Mouse (Mus musculus): ENCODE results near the gene Gfm1. TPM values are rescaled to one million over a fixed set of nuclear protein-coding genes. Genes with fewer than 3 reads are reported as not detected.

The Gfm1 gene
- 34.0 and 35.0 TPM in 2 replicates for polyA plus RNA-seq (2015; fragmentation: Nextera tagmentation; extraction: Ambion mirVana)

- Histone ChIP-seq H3K4me3 (ENCODE audit: low read length) (peak within 1 kb of the TSS; percentile 99), H3K9ac (ENCODE audit: low read depth, low read length) (peak within 1 kb of the TSS; percentile 89), H3K27ac (ENCODE audit: low read depth, low read length) (peak within 1 kb of the TSS; percentile 50; the same call in 1 of the 2 replicates), H3K36me3 (ENCODE audit: control insufficient read depth, insufficient read depth, low read length) (peaks cover 8% of the 10 kb centered on the region), H3K4me1 (ENCODE audit: control insufficient read depth, insufficient read depth, low read depth, low read length) (peaks cover 8% of the 10 kb centered on the region), H3K27me3 (replicated peaks; ENCODE audit: control insufficient read depth, insufficient read depth, low read length) (no peaks in the 10 kb centered on the region), H3K4me2 (ENCODE audit: low read length) (peak within 1 kb of the TSS; percentile 84), H3K9me3 (ENCODE audit: control insufficient read depth, low read length) (peaks cover 9% of the 10 kb centered on the region; the same call in 1 of the 2 replicates)
- under 1% methylated on average over 23 of the region's 24 CpGs for WGBS
- ATAC-seq: peak; percentile 98
Measured at GRCm38 (mm10) chr3:67429999-67430380, at the start of gene Gfm1. TSS of gene Gfm1 (plus strand) at chr3:67430096.

- 31% methylated on average over 8 of the region's 8 CpGs for WGBS
- Histone ChIP-seq H3K9ac (ENCODE audit: low read depth, low read length) (peak overlapping the region; percentile 45; the same call in 1 of the 2 replicates), H3K4me2 (ENCODE audit: low read length) (peak overlapping the region; percentile 84), H3K4me3 (ENCODE audit: low read length) (peak overlapping the region; percentile 99), H3K27me3 (replicated peaks; ENCODE audit: control insufficient read depth, insufficient read depth, low read length) (no peaks in the 10 kb centered on the region), H3K9me3 (ENCODE audit: control insufficient read depth, low read length) (peaks cover 9% of the 10 kb centered on the region; the same call in 1 of the 2 replicates), H3K36me3 (ENCODE audit: control insufficient read depth, insufficient read depth, low read length) (peaks cover 8% of the 10 kb centered on the region), H3K27ac (ENCODE audit: low read depth, low read length) (no peak overlapping the region), H3K4me1 (ENCODE audit: control insufficient read depth, insufficient read depth, low read depth, low read length) (peaks cover 8% of the 10 kb centered on the region)
- ATAC-seq: peak; percentile 87
Measured at GRCm38 (mm10) chr3:67429338-67429998, 428 bp upstream of the Gfm1 start.

GRCm38 (mm10) chr3:67434011-67434410 is 4.1 kb downstream of the Gfm1 start:
- Histone ChIP-seq H3K4me2 (ENCODE audit: low read length) (no peak overlapping the region), H3K4me3 (ENCODE audit: low read length) (no peak overlapping the region), H3K9me3 (ENCODE audit: control insufficient read depth, low read length) (no peaks in the 10 kb centered on the region), H3K36me3 (ENCODE audit: control insufficient read depth, insufficient read depth, low read length) (peaks cover 27% of the 10 kb centered on the region), H3K9ac (ENCODE audit: low read depth, low read length) (no peak overlapping the region), H3K27me3 (replicated peaks; ENCODE audit: control insufficient read depth, insufficient read depth, low read length) (no peaks in the 10 kb centered on the region), H3K27ac (ENCODE audit: low read depth, low read length) (no peak overlapping the region), H3K4me1 (ENCODE audit: control insufficient read depth, insufficient read depth, low read depth, low read length) (peaks cover 8% of the 10 kb centered on the region)
- no peak for ATAC-seq
- WGBS: 95% methylated on average over 6 of the region's 6 CpGs

GRCm38 (mm10) chr3:67447143-67447542 is 17.2 kb downstream of the Gfm1 start:
- H3K4me2 ChIP-seq (ENCODE audit: low read length): no peak overlapping the region
- ATAC-seq: no peak
- H3K27me3 ChIP-seq (replicated peaks; ENCODE audit: control insufficient read depth, insufficient read depth, low read length): no peaks in the 10 kb centered on the region
- no peak overlapping the region for H3K27ac ChIP-seq (ENCODE audit: low read depth, low read length)
- no peak overlapping the region for H3K9ac ChIP-seq (ENCODE audit: low read depth, low read length)
- H3K36me3 ChIP-seq (ENCODE audit: control insufficient read depth, insufficient read depth, low read length): peaks cover 30% of the 10 kb centered on the region
- WGBS: 90% methylated on average over 2 of the region's 2 CpGs
- H3K4me3 ChIP-seq (ENCODE audit: low read length): no peak overlapping the region
- H3K4me1 ChIP-seq (ENCODE audit: control insufficient read depth, insufficient read depth, low read depth, low read length): no peaks in the 10 kb centered on the region
- H3K9me3 ChIP-seq (ENCODE audit: control insufficient read depth, low read length): no peaks in the 10 kb centered on the region

- Histone ChIP-seq H3K9ac (ENCODE audit: low read depth, low read length) (no peak overlapping the region), H3K4me2 (ENCODE audit: low read length) (no peak overlapping the region), H3K27ac (ENCODE audit: low read depth, low read length) (no peak overlapping the region), H3K9me3 (ENCODE audit: control insufficient read depth, low read length) (no peaks in the 10 kb centered on the region), H3K36me3 (ENCODE audit: control insufficient read depth, insufficient read depth, low read length) (peaks cover 32% of the 10 kb centered on the region), H3K4me1 (ENCODE audit: control insufficient read depth, insufficient read depth, low read depth, low read length) (no peaks in the 10 kb centered on the region), H3K27me3 (replicated peaks; ENCODE audit: control insufficient read depth, insufficient read depth, low read length) (no peaks in the 10 kb centered on the region), H3K4me3 (ENCODE audit: low read length) (no peak overlapping the region)
- no peak for ATAC-seq
- WGBS: 94% methylated on average over 21 of the region's 21 CpGs
Measured at GRCm38 (mm10) chr3:67449660-67450059, 19.8 kb downstream of the Gfm1 start.

DNA sequence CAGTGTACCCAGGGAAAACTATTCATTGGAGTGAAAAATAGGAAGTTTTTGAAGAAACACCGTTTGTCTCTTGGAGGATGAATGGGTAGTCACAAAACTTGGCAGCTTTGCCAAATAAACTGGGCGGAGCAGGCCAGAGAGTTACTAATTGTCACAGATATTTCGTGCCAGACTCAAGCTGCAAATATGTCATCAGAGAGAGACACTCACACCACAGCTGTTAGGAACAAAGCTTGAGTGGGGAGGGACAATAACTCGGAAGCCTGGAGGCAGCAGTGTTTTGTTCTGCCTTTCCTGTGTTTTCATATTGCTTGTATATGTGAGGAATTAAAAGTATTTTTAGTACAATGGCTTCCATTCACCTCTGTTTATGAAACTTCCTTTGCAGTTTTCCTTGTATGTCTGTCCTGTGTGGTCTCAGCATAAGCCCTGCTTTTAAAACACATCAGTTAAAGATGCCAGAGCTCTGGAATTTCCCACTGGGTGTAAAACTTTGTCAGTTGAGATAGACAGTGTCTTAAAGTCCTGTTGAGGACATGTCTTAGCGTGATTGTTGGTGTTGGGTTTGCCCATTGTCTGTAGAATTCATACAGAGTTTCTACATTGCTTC is 20.8 kb downstream of the Gfm1 start:
- H3K9me3 ChIP-seq (ENCODE audit: control insufficient read depth, low read length): no peaks in the 10 kb centered on the region
- no peak overlapping the region for H3K27ac ChIP-seq (ENCODE audit: low read depth, low read length)
- WGBS: 81% methylated on average over 5 of the region's 5 CpGs
- peaks cover 37% of the 10 kb centered on the region for H3K36me3 ChIP-seq (ENCODE audit: control insufficient read depth, insufficient read depth, low read length)
- no peak for ATAC-seq
- no peaks in the 10 kb centered on the region for H3K27me3 ChIP-seq (replicated peaks; ENCODE audit: control insufficient read depth, insufficient read depth, low read length)
- H3K4me2 ChIP-seq (ENCODE audit: low read length): no peak overlapping the region
- no peak overlapping the region for H3K4me3 ChIP-seq (ENCODE audit: low read length)
- H3K9ac ChIP-seq (ENCODE audit: low read depth, low read length): no peak overlapping the region
- H3K4me1 ChIP-seq (ENCODE audit: control insufficient read depth, insufficient read depth, low read depth, low read length): no peaks in the 10 kb centered on the region

DNA sequence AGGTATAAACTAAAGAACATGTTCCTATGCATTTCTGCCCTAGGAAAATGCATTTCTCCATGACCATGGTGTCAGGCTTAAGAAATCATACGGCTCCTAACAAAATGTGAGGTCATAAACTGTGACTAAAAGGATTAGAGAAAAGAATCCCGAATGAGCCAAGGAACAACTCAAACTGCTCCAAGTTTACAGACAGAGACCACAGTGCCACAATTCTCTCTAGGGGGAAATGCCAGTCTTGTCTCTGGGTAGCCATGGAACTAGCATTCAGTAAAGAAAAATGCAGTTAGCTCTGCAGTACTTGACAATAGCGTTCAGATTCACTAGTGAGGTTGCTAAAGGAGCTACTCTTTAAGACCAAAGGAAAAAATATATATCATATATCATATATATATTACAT is 30.0 kb downstream of the Gfm1 start:
- no peak overlapping the region for H3K4me2 ChIP-seq (ENCODE audit: low read length)
- no peaks in the 10 kb centered on the region for H3K9me3 ChIP-seq (ENCODE audit: control insufficient read depth, low read length)
- no peak overlapping the region for H3K27ac ChIP-seq (ENCODE audit: low read depth, low read length)
- no peaks in the 10 kb centered on the region for H3K27me3 ChIP-seq (replicated peaks; ENCODE audit: control insufficient read depth, insufficient read depth, low read length)
- H3K4me1 ChIP-seq (ENCODE audit: control insufficient read depth, insufficient read depth, low read depth, low read length): peaks cover 3% of the 10 kb centered on the region; the same call in 1 of the 2 replicates
- H3K4me3 ChIP-seq (ENCODE audit: low read length): no peak overlapping the region
- H3K9ac ChIP-seq (ENCODE audit: low read depth, low read length): no peak overlapping the region
- H3K36me3 ChIP-seq (ENCODE audit: control insufficient read depth, insufficient read depth, low read length): peaks cover 23% of the 10 kb centered on the region
- 41% methylated on average over 3 of the region's 3 CpGs for WGBS
- ATAC-seq: peak; percentile 29

- Histone ChIP-seq H3K27ac (ENCODE audit: low read depth, low read length) (0 out of 2 replicates have a peak overlapping the region, but pooled peaks have one; percentile 39), H3K4me3 (ENCODE audit: low read length) (peak overlapping the region; percentile 54; the same call in 1 of the 2 replicates), H3K36me3 (ENCODE audit: control insufficient read depth, insufficient read depth, low read length) (peaks cover 14% of the 10 kb centered on the region), H3K9ac (ENCODE audit: low read depth, low read length) (no peak overlapping the region), H3K9me3 (ENCODE audit: control insufficient read depth, low read length) (no peaks in the 10 kb centered on the region), H3K4me1 (ENCODE audit: control insufficient read depth, insufficient read depth, low read depth, low read length) (peaks cover 3% of the 10 kb centered on the region; the same call in 1 of the 2 replicates), H3K27me3 (replicated peaks; ENCODE audit: control insufficient read depth, insufficient read depth, low read length) (no peaks in the 10 kb centered on the region), H3K4me2 (ENCODE audit: low read length) (peak overlapping the region; percentile 73)
- ATAC-seq: no peak
- 59% methylated on average over 7 of the region's 7 CpGs for WGBS
Measured at GRCm38 (mm10) chr3:67462015-67462414, 32.1 kb downstream of the Gfm1 start.

DNA sequence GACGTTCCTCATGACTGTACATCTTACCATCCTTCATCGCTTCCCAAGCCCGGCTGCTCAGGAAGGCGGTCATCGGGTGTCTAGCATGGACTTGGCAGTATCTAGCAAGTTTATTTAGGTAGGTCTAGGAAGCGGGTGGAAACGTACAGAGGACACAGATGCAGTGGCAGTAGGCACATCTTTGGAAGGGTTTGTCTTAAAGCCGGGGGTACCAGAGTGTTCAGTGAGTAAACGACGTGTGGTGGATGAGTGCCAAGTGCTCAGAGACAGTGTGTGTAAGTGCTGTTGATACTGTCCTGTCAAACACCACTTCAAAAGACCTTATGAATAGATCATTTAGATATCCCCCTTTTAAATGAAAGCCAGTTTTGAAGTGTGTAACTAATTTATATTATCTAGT is 32.7 kb downstream of the Gfm1 start:
- 39% methylated on average over 10 of the region's 10 CpGs for WGBS
- H3K27me3 ChIP-seq (replicated peaks; ENCODE audit: control insufficient read depth, insufficient read depth, low read length): no peaks in the 10 kb centered on the region
- H3K36me3 ChIP-seq (ENCODE audit: control insufficient read depth, insufficient read depth, low read length): peaks cover 13% of the 10 kb centered on the region
- H3K4me1 ChIP-seq (ENCODE audit: control insufficient read depth, insufficient read depth, low read depth, low read length): peaks cover 3% of the 10 kb centered on the region; the same call in 1 of the 2 replicates
- H3K27ac ChIP-seq (ENCODE audit: low read depth, low read length): no peak overlapping the region
- H3K4me3 ChIP-seq (ENCODE audit: low read length): peak overlapping the region; percentile 54
- no peak for ATAC-seq
- peak overlapping the region; percentile 73 for H3K4me2 ChIP-seq (ENCODE audit: low read length)
- peak overlapping the region; percentile 75; the same call in 1 of the 2 replicates for H3K9ac ChIP-seq (ENCODE audit: low read depth, low read length)
- no peaks in the 10 kb centered on the region for H3K9me3 ChIP-seq (ENCODE audit: control insufficient read depth, low read length)

All from hindbrain, embryonic 16.5 days (tissue).